Mouse (Mus musculus) mouse embryonic stem cell (cell line): Measurements from ENCODE around the gene Fabp3.

ENCODE experiments used
- in situ Hi-C, 2 experiments: fragments of 300-500 bp; cut with MboI; formaldehyde crosslinking; loops; 1 replicate in 1 of 2; 3 replicates in 1 of 2; pipeline ENCODE4 v1.14.3; 2019 to 2020; ENCODE audit warnings: low sequenced_read_pairs in 2 of 2, low pct_unique_long_range_greater_than_20kb in 1 of 2, mixed read lengths in 1 of 2; ENCODE audit not compliant: unreplicated experiment in 1 of 2

Gene Fabp3

DNA sequence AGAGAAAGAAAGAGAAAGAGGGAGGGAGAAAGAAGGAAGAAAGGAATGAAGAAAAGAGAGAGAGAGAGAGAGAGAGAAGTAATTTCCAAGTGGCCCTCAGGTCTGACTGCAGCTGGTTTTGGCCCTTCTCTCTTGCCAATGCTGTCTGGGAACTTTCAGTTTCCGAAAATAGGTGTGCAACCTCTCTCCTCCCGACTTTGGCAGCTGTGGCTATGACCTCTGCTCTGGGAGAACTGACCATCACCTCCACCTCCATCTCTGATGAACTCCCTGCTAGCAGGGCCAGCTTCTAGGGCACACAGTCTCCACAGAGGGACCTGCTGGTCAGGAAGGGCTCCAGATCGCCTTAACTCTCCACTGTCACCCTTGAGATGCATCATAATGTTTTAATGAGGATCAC is 21.9 kb upstream of the Fabp3 start:
- in situ Hi-C loops = no loop called here

DNA sequence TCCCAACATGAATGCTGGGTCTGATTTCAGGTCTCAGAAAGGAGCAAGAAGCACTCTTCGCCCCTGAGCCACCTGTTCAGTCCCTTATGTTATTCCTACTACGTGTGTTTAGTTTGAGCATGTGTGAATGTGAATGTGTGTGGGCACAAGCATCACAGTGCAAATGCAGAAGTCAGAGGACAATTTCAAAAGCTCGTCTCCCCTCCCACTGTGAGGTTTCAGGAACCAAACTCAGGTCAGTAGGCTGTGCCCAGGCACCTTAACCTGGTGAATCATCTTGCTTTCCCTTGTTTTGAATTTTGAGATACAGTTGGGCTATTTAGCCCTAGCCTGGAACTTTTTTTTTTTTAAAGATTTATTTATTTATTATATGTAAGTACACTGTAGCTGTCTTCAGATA is 18.6 kb upstream of the Fabp3 start:
- in situ Hi-C loops = loop anchor here in 1 of 2 experiments (5.0 kb wide), 1 partner anchor 93 kb away; no protein-coding TSS in a partner anchor

DNA sequence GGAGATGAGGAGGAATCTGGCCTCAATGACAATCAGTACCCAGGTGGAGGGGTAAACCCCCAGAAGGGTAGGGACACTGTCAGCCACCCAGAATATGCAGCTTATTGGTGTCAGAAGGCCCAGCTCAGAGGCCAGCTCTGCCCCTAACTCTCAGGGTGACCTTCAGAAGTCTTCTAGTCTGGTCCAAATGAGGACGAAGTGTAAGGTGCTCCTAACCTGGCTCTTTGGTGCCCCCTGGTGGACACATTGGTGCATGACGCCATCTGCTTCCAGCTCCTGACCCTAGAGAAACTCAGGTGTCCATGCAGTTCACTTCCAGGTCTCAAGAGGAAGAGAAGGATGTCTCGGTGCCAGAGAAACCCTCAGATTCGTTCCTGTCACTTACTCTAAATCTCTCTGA is 16.1 kb upstream of the Fabp3 start:
- in situ Hi-C loops = loop anchor here in 1 of 2 experiments (5.0 kb wide), 1 partner anchor 95 kb away; no protein-coding TSS in a partner anchor

DNA sequence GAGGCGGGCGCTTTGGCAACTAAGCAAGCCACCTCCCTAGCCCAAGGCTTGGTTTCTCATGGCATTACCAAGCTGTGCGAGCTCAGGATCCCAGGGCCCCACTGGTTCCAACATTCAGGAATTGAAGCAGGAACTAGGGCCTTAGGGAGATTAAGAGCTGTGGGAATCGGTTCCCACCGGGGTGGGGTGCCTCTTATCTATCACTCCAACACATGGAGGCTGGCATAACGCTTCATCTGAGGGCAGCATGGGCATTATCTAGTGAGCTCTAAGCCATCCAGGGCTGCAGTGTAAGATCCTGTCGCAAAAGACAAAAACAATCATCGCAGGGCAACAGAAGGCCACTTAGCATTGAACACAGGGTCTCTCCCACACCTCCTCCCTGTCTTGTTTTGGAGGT is 13.9 kb upstream of the Fabp3 start:
- in situ Hi-C loops = loop anchor here in 1 of 2 experiments (5.0 kb wide), 1 partner anchor 97 kb away; no protein-coding TSS in a partner anchor

DNA sequence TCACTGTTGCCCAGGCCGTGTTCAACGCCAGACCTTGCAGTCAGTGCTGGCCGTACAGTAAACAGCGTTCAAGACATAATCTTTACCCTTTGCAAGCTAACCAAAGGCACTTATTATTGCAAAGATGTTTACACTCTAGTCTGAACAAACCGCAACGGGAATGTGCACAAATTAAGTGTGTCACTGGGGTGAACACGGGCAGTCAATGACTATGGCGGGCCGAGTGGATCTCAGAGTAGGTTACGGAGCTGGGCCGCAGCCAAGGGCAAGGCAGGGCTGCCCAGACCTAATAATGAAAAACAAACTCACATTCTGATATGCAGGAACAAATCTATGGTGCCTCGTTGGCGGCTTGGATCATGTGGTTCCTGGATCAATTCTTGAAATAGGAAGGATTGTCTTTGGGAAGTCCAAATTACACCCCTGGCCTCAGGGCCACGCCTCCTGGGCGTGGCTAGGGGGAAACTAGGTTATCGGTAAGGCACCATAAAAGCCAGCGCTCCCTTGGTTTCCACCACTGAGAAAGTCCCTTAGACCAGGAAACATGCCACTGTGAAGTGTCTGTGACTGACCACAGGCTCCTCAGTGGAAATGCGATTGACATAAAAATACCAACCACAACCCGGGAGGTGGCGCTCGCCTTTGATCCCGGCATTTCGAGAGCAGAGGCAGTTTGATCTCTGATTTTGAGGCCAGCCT is 13.2 kb upstream of the Fabp3 start:
- in situ Hi-C loops = no loop called here

DNA sequence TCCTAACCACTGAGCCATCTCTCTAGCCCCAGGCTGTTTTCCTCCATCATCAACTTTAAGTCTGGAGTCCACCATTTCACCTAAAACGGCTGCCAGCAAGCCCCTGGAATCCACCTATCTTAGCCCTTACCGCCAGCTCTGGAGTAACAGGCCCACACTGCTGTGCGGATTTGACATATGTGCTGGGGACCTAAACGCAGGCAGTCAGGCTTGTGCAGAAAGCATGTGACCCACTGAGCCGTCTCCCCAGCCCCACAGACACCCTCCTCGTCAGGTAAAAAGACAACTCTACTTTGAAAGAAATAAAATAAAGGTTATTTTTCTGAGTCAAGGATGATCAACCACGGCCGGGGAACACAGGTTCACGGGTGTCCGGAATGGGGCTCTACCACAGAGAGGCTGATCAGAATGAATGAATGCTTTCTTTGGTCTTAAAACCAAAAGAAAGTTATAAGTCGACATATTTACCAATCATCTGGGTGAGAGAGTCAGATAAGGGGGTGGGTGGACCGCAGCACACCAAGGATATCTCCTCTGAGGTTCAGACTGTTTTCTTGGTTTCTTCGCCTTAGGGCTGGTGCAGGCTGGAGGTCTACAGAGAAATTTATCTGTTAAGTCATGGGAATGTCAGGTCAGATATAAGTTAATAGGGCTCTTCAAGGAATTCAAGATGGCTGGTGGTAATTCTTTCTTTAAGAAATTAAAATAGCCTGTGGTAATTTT is 12.0 kb upstream of the Fabp3 start:
- in situ Hi-C loops = no loop called here

DNA sequence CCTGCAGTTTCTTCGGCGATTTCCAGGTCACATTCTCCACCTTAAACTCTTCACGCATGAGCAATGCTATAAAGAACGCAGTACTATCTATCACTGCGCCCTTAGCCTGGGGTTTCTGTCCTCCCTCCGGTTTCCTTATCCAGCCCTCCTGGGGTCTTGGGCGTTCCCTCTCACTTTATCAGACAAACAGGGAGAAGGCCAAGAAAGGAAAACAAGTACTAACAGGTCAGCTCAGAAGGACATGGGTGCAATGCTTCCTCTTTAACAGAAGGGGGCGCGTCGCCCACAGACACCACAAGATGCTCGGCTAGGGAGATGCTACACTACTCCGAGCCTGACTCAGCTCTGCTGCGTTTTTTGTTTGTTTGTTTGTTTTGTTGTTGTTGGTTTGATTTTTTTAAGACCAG is 11.3 kb upstream of the Fabp3 start:
- in situ Hi-C loops = no loop called here

DNA sequence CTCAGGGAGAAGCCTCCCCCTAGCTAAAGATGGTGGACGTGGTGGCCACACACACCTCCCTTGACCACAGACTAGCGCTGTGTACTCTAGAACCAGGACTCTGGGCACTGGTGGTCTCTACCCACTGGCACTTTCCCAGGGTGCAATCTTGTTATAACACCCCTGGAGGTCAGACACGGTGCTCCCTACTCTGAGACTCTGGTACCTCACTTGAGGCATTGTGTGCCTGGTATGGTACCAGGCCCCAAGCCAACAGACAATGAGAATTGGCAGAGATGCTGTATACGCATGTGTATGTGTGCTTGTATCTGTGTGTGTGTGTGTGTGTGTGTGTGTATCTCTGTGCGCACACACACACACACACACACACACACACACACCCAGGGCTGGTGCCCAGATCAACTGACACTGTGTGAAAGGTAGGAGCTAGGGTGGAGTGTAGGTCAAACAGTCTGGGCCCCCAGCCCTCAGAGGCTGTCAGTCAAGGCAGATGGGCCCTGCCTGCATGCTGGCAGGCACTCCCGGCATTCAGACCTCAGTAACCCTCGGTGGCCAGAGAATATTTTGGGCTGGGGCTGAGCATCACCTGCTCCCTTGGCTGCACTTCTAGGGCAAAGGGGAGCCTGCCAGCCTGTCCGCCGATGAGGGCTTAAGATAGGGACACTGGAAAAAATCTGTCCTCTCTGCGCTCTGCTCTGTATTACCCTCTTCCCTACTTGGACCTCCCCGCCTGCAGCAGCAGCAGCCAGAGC is 9.3 kb upstream of the Fabp3 start:
- in situ Hi-C loops = no loop called here

DNA sequence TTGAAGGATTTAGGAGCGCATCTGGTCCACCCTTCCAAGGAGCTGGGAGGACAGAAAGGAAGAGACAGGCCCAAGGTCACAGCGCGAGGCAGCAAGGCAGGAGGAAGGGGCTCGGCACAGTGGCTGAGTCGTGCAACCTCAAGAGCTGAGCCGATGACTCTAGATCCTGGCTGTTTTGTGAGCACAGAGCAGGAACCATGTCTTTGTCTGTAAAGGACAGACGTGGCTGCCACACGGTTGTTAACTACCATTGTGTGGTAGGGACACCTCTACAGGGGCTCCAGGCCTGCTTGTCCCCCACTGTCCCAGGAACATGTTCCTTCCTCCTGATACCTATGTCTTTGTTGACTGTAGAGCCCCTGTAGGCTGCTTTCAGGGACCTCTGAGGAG is 8.8 kb upstream of the Fabp3 start:
- in situ Hi-C loops = no loop called here

DNA sequence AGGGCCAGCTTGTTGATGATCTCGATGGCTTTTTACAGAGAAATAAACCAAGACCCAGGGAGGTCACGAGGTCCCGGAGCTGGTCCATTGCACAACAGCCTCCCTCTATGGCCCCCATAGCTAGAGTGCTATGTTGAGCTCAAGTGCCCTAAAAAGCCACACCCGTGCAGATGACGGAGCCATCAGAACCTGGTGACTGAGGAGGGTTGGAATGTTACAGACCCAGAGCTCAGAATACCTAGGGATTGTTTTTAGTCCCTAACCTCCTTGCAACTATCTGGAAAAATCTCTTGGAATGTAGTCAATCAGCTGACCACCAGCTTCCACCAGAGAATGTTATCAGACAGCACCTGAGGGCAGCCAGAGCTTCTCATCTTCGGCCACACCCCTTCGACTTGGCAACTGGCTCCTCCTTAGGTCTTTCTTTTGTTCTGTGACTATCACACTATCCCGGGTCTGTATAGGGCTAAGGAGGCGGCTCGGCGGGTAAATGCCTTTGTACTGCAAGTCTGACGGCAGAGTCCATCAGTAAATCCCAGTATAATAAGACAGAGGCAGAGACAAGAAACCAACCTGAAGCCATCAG is 6.0 kb upstream of the Fabp3 start:
- in situ Hi-C loops = no loop called here

DNA sequence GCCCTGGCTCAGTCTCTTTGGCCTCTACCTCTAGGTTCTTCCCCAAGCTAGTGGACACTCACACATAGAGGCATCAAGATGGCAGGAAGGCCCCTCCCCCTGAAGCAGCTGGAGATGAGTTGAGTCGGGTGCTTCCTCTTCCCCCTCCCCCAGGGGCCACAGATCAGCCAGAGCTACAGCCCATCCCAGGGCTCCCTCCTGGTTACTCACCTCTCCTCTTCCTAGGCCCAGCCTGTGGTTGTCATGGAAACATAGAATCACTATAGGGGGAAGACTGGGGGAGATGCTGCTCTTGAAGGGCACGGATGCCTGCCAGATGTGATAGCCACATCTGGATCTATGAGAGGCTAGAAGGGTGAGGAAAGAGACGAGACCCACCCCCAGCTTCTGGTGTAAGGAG is 3.6 kb upstream of the Fabp3 start:
- in situ Hi-C loops = no loop called here

DNA sequence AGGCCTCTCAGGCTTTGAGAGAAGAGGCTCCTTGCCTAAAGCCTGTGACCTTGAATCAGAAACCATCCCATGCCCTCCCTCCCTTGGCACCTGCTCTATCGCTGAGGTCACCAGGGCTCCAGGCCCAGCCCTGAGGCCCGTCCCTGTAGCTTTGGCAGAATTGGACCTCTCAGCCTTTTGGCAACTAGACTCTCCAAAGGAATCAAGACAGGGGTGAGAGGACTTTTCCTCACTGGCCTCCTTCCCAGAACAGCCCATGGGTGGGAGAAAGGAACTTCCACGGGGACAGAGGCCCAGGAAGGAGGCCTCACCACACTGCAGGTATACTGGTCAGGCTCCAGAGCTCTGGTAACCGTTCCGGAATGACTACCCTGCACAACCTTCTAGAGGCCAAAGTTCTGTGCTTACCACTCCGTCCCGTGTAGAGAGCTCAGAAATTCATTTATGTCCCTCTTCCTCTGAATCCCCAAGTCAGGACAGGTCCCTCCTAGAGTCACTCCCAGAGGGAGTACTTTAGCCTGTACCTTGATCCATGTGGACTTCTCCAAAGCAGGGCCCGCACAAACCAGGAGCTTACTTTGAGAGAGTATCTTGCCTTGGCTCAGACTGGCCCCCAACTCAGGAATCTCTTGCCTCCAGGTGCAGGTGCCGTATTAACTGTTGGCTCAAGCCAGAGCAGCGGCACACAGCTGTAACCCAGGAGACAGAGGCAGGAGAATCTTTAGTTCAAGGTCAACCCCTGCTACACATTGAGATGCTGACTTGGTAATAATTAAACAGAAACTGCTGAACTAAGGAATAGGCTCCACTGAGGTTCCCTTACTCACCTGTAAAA is 1.4 kb upstream of the Fabp3 start:
- in situ Hi-C loops = no loop called here

DNA sequence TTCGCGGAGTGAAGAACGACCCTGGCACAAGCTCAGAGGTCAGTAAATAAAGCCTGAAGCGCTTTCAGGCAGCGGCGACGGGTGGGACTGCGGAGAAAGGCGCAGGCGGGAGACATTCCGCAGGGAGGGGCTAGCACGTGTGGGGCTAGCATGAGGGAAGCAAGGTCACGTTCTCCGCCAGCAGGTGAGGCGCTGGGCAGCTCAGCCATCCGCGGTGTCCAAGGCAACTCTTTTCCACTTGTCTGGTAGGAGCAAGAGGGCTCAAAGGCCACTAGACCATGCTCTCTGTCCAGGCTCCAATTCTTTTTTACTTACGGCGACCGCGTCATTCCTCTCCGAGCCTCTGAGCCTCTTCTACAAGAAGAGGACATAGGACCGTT is 554 bp upstream of the Fabp3 start:
- in situ Hi-C loops = no loop called here

DNA sequence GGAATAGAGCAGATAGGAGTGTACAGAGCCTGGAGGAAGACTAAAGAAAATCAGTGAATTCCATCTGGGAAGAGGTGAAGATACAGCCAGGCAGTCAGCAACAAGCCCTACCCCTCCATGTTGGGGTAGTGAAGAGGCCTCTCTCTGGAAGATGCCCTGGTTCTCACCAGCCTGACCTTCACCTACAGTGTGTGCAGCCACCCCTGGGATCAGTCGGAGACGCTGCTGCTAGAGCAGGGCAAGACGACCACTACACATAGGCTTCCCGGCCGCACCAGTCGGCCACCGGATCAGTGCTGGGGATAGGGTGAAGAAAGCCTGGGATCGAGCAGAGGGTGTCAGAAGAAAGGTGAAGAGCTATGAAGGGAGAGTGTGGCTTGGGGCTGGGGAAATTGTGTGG is 859 bp downstream of the Fabp3 start:
- in situ Hi-C loops = no loop called here

DNA sequence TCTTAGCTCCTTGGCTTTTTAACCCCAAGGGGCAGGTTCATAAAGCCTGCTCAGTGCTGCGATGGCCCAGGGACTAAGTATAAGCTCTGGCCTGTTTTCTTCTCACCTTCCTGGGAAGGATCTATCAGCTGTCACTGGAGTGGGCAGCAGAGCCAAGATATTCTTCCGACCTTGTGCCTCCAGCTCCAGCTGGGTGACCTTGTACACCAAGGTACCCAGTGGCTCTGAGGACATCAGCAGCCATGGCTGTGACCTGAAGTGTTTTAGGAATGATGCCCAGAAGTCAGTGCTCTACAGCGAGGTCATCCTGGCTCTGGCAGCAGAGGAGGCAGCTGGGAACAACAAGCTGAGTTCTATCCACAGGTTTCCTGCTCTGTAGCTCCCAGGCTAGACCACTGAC is 4.1 kb downstream of the Fabp3 start:
- in situ Hi-C loops = no loop called here

DNA sequence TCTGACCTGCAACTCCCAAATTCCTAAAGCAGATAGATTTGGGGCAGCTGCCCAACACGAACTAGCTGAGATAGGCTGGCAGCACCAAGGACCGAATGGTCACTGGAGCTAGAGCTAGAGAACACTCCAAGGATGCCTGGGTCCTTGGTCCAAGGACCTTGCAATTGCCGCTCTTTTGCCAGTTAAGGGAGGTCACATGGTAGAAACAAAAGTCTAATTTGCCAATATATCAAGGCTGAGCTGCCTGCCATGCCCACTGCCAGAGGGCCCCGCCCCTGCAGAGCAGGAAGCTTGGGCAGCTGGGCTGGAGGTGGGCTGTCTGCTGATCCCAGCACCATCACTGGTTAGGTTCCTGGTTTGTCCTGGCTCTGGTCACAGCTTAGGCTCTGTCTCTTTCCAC is 5.2 kb downstream of the Fabp3 start:
- in situ Hi-C loops = no loop called here

DNA sequence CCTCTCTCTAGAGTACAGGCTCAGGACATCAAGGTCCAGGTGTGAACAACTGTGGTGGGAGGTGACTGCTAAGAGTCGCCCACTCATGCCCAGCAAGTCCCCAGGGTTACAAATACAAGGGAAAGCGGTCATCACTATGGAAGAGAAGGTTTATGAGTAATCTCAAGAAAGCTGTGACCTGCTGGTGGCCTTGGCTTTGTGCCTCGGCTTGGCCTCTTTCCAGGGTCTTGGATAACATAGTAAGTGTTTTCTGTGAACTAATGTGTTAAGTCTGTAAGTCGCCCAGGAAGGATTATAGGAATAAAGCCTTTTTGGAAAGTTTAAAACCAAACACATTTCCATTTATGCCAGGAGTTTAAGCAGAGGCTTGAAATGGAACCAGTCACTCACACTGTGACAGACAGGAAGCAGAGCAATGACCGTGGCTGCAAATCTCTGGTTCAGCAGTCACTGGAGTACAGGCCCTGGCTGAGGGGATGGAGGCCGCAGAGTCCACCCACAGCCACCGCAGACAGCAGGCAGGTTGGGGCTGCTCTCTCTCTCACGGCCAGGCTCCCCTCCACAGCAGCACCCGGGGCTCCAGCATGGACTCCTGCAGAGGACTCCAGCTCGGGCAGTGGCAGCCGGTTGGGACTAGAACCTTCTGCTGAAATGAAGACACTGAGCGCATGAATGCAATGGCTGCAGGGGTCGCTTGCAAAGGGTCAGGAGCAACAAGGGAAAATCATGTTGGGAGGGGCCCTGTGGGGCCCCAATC is 7.6 kb downstream of the Fabp3 start:
- in situ Hi-C loops = no loop called here

DNA sequence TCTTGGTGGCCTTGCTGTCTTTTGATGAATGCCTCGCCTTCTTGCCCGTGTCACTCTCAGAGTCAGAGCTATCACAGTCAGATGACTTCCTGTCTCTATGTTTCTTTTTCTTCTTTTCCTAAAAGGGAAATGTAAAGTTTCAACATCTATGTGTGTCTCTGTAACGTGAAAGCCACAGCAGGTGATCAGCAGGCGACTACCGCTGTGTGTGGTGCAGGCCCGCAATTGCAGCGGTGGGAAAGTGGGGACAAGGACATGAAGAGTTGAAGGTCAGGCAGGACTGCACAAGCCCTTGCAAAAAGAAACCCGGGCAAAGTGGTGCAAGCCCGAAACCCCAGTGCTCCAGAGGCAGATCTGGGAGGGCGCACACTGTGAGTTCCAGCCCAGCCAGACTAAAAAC is 8.3 kb downstream of the Fabp3 start:
- in situ Hi-C loops = no loop called here
